Mouse (Mus musculus) embryonic stem cell, embryonic (primary cell): ENCODE data around the gene B3galt6.

Experiments used
- CTCF ChIA-PET, 4 experiments: fragments of 300-600 bp in 2 of 4; fragments of 350-600 bp in 2 of 4; sonication (Branson Sonifier 250); formaldehyde crosslinking; loops; one replicate each; lab custom pipeline; 2022; ENCODE audit warnings: inconsistent platforms in 2 of 4; lab: Charles Lee
- POLR2A ChIA-PET, 4 experiments: fragments of 300-600 bp in 2 of 4; fragments of 350-600 bp in 2 of 4; sonication (Branson Sonifier 250); formaldehyde crosslinking; loops; one replicate each; lab custom pipeline; 2022; ENCODE audit warnings: antibody characterized with exemption in 4 of 4, inconsistent platforms in 1 of 4; lab: Charles Lee

The B3galt6 gene

GRCm38 (mm10) chr4:155992241-155992905 is at the start of gene B3galt6, which contains the start of gene Sdf4:
Gene B3galt6 (minus strand): TSS chr4:155992649.
Gene Sdf4 (plus strand): TSS chr4:155992872.
- ChIA-PET CTCF (interaction anchor here in 1 of 4 experiments (1.7 kb wide), 1 partner anchor 33 kb away, joined by 4 read pairs; no protein-coding TSS in a partner anchor), POLR2A (interaction anchor here in 3 of 4 experiments (0.7 to 4.8 kb wide), 14 partner anchors 17 to 201 kb away, joined by 3 to 26 read pairs (median 4); partner anchors contain the start of genes Mxra8 (in 1 of the 3), Tnfrsf4 (in 1 of the 3) and Ttll10 (in 1 of the 3))

DNA sequence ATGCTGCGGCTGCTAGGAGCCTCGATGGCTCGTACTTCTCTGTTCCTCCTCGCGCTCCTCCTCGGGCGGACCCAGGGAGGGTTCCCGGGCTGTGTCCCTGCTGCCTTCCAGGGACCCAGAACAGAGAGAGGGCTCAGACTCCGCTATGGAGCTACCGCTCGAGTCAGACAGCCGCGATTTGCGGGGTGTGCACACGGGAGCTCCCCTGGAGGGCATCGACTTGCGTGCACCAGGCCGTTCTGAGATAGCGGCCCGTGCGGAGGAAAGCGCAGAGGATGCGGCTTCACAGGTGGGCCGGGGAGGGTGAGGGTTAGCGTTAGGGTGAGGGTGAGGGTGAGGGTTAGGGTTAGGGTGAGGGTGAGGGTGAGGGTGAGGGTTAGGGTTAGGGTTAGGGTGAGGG is 42.5 kb upstream of the B3galt6 start:
- CTCF ChIA-PET = interaction anchor here in 3 of 4 experiments (0.8 to 2.1 kb wide), 8 partner anchors 10 to 201 kb away, joined by 3 to 5 read pairs (median 4); partner anchors contain the start of gene Ttll10 (in 1 of the 3)

DNA sequence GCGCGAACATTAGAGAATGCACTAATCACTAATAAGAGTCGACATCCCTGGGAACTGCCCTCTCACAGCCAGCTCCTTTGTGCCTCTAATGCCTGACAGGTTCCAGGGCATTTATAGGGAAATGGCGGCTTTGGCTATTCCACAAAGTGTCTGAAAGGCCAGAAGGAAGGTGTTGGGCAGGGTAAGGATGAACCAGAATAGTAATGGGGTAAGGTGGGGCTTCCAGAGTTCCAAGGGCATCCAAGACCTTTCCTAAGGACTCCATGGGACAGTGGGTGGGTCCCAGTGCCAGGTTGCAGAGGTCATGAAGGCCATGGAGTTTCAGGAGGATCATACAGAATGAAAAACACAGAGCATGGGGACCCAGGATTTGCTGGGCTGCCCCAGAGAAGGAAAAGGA is 41.9 kb upstream of the B3galt6 start:
- ChIA-PET CTCF (interaction anchor here (0.6 to 2.1 kb wide), 10 partner anchors 10 to 200 kb away, joined by 3 to 6 read pairs (median 4); no protein-coding TSS in a partner anchor), POLR2A (interaction anchor here in 2 of 4 experiments (0.8 to 4.8 kb wide), 11 partner anchors 10 to 159 kb away, joined by 3 to 30 read pairs (median 5); partner anchors contain the start of genes 9430015G10Rik (in 2 of the 2), Ttll10 (in 2 of the 2) and C1qtnf12 (in 1 of the 2))

More for the DNA sequence above, 42.5 kb upstream of the B3galt6 start:
- POLR2A ChIA-PET = interaction anchor here in 2 of 4 experiments (0.8 to 4.8 kb wide), 16 partner anchors 9 to 158 kb away, joined by 3 to 30 read pairs (median 4); partner anchors contain the start of genes 9430015G10Rik (in 2 of the 2), Ttll10 (in 2 of the 2), C1qtnf12 (in 1 of the 2) and Ube2j2 (in 1 of the 2)

- ChIA-PET CTCF (interaction anchor here (0.5 to 2.1 kb wide), 31 partner anchors 11 to 471 kb away, joined by 3 to 9 read pairs (median 4); partner anchors contain the start of genes 9430015G10Rik (in 1 of the 4), Plekhn1 (in 1 of the 4) and Ttll10 (in 1 of the 4)), POLR2A (interaction anchor here in 3 of 4 experiments (0.5 to 4.8 kb wide), 13 partner anchors 24 to 991 kb away, joined by 3 to 30 read pairs (median 4); partner anchors contain the start of genes 9430015G10Rik (in 1 of the 3), Ttll10 (in 1 of the 3) and Ube2j2 (in 1 of the 3))
Observed at GRCm38 (mm10) chr4:156033476-156034119, 41.1 kb upstream of the B3galt6 start.

DNA sequence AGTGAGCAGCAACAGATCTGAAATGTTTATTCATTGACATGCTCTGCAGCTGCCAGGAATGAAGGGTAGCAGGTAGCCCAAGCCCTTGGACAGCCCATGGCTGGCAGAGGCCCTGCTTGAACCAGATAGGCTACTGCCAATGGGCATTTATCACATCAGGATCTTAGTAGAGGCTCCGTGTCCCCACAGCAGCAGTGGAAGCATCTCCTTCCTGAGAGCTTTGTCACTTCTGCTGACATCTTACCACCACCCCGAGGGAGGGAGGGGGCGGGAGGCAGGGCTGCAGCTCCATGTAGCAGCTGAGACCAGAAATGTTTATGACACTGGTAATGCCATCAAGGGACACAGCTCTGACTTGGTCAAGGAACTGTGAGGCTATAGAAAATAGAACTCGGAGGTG is 40.4 kb upstream of the B3galt6 start:
- ChIA-PET POLR2A (interaction anchor here in 3 of 4 experiments (0.5 to 4.8 kb wide), 26 partner anchors 11 to 200 kb away, joined by 3 to 30 read pairs (median 5); partner anchors contain the start of genes 9430015G10Rik (in 2 of the 3), B3galt6 (in 1 of the 3), C1qtnf12 (in 1 of the 3) and Ttll10 (in 1 of the 3)), CTCF (interaction anchor here (0.5 to 2.0 kb wide), 32 partner anchors 12 to 470 kb away, joined by 3 to 10 read pairs (median 4); partner anchors contain the start of genes 9430015G10Rik (in 2 of the 4), Plekhn1 (in 1 of the 4) and Ttll10 (in 1 of the 4))

GRCm38 (mm10) chr4:156031593-156032391 is 39.3 kb upstream of the B3galt6 start:
- CTCF ChIA-PET = interaction anchor here (0.6 to 2.0 kb wide), 23 partner anchors 8 to 322 kb away, joined by 3 to 11 read pairs (median 4); partner anchors contain the start of genes 9430015G10Rik (in 1 of the 4), C1qtnf12 (in 1 of the 4) and Ttll10 (in 1 of the 4)
- POLR2A ChIA-PET = interaction anchor here (0.6 to 4.8 kb wide), 60 partner anchors 8 to 237 kb away, joined by 3 to 30 read pairs (median 4); partner anchors contain the start of genes Ttll10 (in 3 of the 4), 9430015G10Rik (in 2 of the 4), Ube2j2 (in 2 of the 4) and Acap3 (in 1 of the 4)

- POLR2A ChIA-PET = interaction anchor here (0.6 to 4.8 kb wide), 44 partner anchors 9 to 205 kb away, joined by 3 to 30 read pairs (median 5); partner anchors contain the start of genes 9430015G10Rik (in 2 of the 4), Ttll10 (in 2 of the 4), Ube2j2 (in 2 of the 4) and C1qtnf12 (in 1 of the 4)
- CTCF ChIA-PET = interaction anchor here in 3 of 4 experiments (0.6 to 2.0 kb wide), 14 partner anchors 8 to 254 kb away, joined by 3 to 11 read pairs (median 4); partner anchors contain the start of genes C1qtnf12 (in 1 of the 3) and Ttll10 (in 1 of the 3)
Observed at GRCm38 (mm10) chr4:156031255-156031592, 38.8 kb upstream of the B3galt6 start.

- CTCF ChIA-PET = interaction anchor here in 1 of 4 experiments (1.5 to 2.0 kb wide), 2 partner anchors 10 to 12 kb away, joined by 5 read pairs; no protein-coding TSS in a partner anchor
- POLR2A ChIA-PET = interaction anchor here in 2 of 4 experiments (0.9 to 2.2 kb wide), 7 partner anchors 11 to 206 kb away, joined by 3 to 9 read pairs (median 5); partner anchors contain the start of genes Noc2l (in 1 of the 2) and Ube2j2 (in 1 of the 2)
Observed at GRCm38 (mm10) chr4:156030651-156031118, 38.2 kb upstream of the B3galt6 start.

DNA sequence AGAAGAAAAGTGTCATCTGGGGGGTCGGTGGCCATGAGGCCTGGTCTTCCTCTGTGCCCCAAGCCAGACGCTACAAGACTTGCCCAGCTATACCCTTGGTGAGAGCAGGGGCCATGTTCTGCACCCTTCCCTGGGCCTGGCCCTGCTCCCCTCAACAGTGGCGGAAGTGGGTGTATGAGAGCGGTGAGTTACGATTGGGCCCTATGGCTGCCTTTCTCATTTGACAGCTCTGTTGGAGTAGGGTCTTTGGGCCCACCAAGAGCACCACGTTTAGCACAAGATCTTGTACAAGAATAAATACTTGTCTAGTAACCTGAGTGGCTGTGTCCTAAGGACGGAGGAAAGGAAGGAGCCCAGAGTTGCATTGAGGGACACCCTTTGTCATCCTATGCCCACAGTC is 36.1 kb upstream of the B3galt6 start:
- POLR2A ChIA-PET = interaction anchor here in 1 of 4 experiments (1.0 to 1.6 kb wide), 3 partner anchors 9 to 33 kb away, joined by 3 to 5 read pairs (median 4); no protein-coding TSS in a partner anchor
- CTCF ChIA-PET = no interaction called here

- CTCF ChIA-PET = no interaction called here
- POLR2A ChIA-PET = no interaction called here
Observed at GRCm38 (mm10) chr4:156026013-156026412, 33.6 kb upstream of the B3galt6 start, which contains the start of gene Tnfrsf18. Gene Tnfrsf18 (plus strand): TSS chr4:156026164.

DNA sequence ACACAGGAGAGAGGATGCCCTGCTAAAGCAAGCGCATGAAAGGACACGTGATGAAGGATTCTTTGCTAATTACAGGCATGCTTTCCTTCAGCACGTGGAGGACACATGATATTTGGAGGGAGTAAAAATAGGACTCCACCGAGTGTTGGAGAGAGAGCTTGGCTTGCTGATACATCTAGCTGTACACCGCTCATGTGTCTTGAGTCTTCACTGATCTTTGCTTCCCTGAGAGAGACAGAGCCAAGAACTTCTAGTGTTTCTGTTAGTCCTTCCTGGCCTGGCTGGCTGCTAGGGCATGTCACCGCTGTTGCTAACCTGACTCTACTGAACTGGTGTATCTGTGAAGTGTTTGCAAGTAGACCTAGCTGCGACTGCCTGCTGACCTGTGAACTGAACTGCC is 31.7 kb upstream of the B3galt6 start:
- POLR2A ChIA-PET = interaction anchor here in 2 of 4 experiments (1.0 to 1.2 kb wide), 3 partner anchors 8 to 35 kb away, joined by 3 read pairs; partner anchors contain the start of gene Ttll10 (in 1 of the 2)
- CTCF ChIA-PET = interaction anchor here in 1 of 4 experiments (1.0 kb wide), 1 partner anchor 10 kb away, joined by 4 read pairs; no protein-coding TSS in a partner anchor

GRCm38 (mm10) chr4:156023520-156023919 is 31.1 kb upstream of the B3galt6 start:
- POLR2A ChIA-PET = interaction anchor here in 2 of 4 experiments (0.9 to 1.2 kb wide), 4 partner anchors 9 to 36 kb away, joined by 3 to 4 read pairs (median 3); partner anchors contain the start of gene Ttll10 (in 1 of the 2)
- CTCF ChIA-PET = interaction anchor here in 1 of 4 experiments (0.5 kb wide), 1 partner anchor 8 kb away, joined by 4 read pairs; no protein-coding TSS in a partner anchor

GRCm38 (mm10) chr4:156021942-156022419 is 29.5 kb upstream of the B3galt6 start:
- POLR2A ChIA-PET = interaction anchor here in 2 of 4 experiments (0.7 to 2.1 kb wide), 6 partner anchors 9 to 38 kb away, joined by 3 to 14 read pairs (median 4); partner anchors contain the start of gene Ttll10 (in 1 of the 2)

GRCm38 (mm10) chr4:156021381-156021780 is 28.9 kb upstream of the B3galt6 start:
- ChIA-PET POLR2A (interaction anchor here in 2 of 4 experiments (0.7 to 2.1 kb wide), 3 partner anchors 11 to 21 kb away, joined by 3 to 14 read pairs (median 4); no protein-coding TSS in a partner anchor), CTCF (interaction anchor here in 1 of 4 experiments (0.6 kb wide), 1 partner anchor 39 kb away, joined by 3 read pairs; no protein-coding TSS in a partner anchor)

More at GRCm38 (mm10) chr4:156021942-156022419, 29.5 kb upstream of the B3galt6 start:
- CTCF ChIA-PET = interaction anchor here in 1 of 4 experiments (1.0 kb wide), 1 partner anchor 12 kb away, joined by 4 read pairs; no protein-coding TSS in a partner anchor

- ChIA-PET CTCF (interaction anchor here in 1 of 4 experiments (1.0 to 1.8 kb wide), 2 partner anchors 12 to 14 kb away, joined by 3 to 5 read pairs; no protein-coding TSS in a partner anchor), POLR2A (interaction anchor here (0.9 to 2.1 kb wide), 9 partner anchors 10 to 90 kb away, joined by 3 to 9 read pairs (median 4); partner anchors contain the start of genes 9430015G10Rik (in 1 of the 4) and C1qtnf12 (in 1 of the 4))
Observed at GRCm38 (mm10) chr4:156019771-156020170, 27.3 kb upstream of the B3galt6 start.
